Mouse (Mus musculus): ENCODE measurements around the gene Top2b.

Gene Top2b

DNA sequence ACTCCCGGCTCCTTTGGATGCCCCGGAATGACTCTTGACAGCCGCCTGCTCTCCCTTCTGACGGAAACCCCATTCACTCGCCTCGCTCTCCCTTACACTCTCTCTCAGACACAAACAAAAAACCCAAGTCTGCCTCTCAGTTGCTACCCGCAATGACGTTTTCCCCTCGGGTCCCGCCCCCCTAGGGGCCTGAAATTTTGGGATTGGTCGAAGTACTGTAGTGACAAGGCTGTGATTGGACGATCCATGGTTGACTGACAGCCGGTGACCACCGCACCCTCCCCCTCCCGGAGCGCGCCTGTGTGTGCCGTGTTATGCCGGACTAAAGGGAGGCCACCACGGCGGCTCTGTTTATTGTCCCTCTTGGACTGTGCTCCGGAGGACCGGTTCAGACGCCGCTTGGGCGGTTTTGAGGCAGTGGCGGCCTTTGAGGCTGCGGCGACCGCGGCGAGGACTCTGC, at the start of gene Top2b:
Gene Top2b (plus strand): TSS at position 302 of the 460 bp plus-strand sequence.
- peak; percentile 96 for DNase-seq

DNA sequence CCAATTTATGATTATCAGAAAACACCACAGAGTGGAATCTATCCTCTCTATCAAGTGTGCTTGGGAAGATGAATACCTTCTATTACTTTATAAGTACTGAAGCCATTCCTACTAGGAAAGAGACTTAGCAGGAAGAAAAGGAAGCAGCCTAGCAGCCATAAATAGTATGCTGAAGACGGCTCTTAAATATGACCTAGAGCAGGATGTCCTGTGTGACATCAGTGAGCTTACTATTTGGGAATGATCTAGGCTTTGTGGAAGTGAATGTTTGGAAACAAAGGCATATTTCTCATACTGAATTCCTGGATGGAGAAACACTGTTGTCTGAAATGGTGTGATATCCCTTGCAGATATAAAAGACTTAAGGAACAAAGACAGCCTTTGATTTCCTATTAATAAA, 48.3 kb upstream of the Top2b start:
- DNase-seq = no peak

DNA sequence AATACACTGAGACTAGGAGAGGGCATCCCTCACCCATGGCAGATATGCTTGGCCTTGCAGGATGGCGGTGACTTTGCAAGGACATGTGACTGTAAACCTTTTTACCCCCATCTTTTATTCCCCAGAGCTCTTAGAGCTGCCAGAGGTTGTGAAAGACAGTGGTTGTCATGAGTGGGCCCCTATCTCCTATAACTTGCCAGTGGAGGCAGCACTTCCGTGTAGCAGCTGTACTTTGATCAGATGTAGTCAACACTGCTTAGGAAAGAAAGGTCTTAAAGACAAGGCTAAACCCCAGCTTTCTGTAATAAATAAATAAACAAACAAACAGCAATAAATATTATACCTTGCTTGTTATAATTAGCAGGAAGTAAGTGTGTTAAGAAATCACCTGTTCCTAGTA, 45.2 kb upstream of the Top2b start:
- DNase-seq = no peak

DNA sequence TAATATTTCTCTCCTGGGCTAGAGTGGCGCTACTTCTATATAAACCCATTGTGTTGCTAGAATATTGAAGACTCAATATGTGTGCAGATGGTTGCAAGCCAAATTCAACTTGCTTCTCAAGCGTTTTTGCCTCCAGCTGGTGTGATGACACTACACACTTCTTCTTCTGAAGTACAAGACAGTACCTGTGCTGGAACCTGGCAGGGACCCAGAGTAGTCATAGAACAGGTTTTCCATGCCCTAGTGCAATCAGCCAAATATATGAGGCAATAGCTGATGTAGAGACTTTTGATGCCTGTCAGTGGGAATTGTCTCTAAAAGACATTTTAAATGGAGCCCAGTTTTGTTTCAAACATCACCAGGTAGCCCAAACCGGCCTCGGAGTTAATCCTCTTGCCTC, 40.6 kb upstream of the Top2b start:
- DNase-seq = no peak

DNA sequence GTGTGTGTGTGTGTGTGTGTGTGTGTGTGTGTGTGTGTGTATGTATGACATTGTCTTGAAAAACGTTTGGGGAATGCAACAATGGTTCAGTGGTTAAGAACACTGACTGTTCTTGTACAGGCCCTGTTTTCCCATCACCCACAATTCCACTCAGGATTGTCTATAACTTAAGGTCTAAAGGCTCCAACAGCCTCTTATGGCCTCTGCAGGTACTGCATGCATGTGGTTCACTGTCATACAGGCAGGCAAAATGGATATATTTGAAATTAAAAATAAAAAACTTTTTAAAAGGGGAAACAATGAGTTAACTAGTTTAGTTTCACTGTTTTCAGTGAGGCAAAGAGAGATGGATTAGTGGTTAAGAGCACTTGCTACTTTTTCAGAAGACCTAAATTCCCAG, 39.8 kb upstream of the Top2b start:
- DNase-seq = no peak

DNA sequence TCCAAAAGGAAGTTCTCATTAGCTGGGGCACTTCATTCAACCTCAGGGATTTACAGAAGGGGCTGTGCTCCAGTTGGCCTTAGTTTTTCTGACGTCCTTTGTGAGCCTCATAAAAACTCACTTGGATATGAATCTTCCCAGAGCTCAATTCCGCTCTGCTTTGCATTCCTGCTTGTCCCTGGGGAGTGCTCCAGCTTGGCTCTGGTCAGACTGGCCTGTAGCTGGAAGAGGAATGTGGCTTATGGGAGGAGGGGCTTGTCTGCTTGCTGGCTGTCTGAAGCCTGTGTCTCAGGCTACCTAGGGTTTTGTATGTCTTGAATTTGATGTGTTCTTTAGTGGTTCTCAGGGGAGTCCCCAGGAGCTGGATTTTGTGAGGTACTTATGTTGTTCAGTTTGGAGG, 36.4 kb upstream of the Top2b start:
- DNase-seq = no peak

DNA sequence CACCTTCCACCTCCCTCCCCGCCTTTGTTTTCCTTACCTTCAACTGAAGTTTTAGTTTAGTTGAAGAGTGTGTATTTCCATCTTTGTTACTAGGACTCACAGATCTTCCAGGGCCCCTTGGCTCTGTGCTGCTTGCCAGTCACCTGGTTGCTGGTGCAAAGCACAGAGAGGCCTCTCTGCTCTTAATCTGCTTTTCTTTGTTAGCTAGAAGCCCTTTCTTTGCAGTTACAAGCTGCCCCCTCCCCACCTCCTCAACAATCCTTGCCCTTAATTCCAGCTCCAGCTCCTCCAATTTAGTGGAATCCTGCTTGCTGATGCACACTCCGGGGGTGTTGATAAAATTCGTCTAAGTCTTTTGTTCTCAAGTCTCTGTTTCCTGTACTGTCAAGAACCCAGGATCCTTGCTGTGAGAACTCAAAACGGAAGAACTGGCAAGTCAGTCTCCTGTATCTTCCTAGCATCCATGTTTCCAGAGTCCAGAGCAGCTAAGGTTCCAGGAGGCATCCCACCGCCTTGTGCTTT, 36.0 kb upstream of the Top2b start:
- no peak for DNase-seq

DNA sequence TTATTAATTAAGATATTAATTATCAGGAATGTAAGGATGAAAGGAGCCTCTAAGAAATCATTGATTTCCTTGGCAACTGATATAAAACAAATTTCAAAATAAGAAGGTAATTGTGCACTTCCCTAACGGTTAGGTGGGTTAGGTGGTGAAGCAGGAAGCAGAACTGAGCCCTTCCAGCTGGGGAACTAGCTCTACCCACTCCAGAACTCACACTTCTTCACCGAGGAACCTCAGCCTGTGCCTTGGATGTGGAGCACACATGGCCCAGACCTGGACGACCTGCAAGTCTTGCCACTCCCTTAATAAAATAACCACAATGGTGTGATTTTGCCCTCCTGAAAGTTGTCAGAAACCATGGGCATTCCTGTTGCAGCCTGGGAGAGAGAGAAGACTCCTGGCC, 35.2 kb upstream of the Top2b start:
- DNase-seq = no peak

DNA sequence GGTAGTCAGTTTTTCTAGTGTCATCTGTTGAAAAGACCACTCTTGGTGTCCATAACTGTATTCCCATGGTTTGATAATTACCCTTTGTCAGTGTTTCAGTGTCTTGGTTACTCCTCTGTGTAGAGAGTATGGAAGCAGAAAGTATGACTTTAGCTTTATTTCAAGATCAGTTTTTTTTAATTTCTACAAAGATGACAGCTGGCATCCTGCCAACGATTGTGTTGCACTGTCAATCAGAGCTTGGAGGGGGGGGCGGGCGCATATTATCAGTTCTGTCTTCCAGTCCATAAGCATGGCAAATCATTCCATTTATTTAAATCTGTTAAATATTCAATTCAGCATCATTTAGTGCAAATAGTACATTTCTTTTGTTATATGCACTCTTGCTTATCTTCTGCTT, 30.7 kb upstream of the Top2b start:
- DNase-seq = peak; percentile 63

DNA sequence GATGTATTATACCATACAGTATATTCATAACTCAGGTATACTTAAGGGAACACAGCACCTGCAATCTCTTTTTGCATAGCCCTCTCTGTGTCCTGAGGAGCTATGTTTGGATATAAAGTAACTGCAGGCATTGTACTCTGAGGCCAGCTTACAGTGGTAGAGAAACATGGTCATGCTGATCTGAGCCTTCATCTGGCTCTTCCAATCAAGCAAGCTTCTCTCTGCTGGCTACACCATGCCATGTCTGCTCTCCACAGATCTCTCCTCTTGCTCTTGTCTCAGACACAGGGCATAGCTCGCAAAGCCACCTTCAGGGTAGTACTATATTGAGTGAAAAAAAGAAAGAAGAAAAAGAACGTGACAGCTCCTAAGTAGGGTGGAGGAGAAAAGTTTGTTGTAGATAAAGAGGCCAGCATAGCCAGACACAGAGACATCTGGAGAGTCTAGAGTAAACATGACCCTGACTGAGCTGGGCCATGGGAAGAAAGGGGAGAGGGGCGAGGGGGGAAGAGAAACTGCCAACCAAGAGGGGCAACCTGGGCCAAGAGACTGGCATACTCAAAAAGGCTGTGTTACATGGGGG, 29.1 kb upstream of the Top2b start:
- peak; percentile 47 for DNase-seq

DNA sequence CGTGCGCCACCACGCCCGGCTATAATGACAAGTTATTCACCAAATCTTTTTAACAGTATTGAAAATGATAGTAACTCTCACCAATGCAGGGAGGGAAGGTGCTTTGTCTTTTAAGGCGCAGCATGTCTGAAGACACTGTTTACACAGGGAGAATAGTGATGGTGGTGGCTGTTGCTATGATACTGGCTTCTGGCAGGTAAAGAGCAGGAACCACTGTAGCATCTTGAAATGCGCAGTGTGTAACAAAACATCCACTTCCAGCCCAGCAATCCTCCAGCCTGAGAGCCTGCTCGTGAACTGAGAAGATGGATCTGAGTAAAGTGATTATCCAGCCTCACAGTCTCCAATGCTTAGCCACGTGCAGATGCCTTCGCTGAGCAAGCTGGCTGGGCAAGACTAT, 17.5 kb upstream of the Top2b start:
- no peak for DNase-seq

DNA sequence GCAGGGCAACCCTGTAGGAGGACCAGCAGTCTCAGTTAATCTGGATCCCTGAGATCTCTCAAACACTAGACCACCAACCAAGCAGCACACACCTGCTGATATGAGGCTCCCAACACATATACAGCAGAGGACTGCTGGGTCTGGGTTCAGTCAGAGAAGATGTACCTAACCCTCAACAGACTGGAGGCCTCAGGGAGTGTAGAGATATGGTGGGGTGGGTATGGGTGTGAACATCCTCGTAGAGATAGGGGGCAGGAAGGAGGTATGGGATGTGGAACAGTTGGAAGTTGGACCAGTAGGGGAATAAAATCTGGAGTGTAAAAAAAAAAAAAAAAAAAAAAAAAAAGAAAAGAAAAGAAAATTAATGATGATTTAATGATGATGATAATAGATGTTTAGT, 5.3 kb upstream of the Top2b start:
- DNase-seq = no peak

DNA sequence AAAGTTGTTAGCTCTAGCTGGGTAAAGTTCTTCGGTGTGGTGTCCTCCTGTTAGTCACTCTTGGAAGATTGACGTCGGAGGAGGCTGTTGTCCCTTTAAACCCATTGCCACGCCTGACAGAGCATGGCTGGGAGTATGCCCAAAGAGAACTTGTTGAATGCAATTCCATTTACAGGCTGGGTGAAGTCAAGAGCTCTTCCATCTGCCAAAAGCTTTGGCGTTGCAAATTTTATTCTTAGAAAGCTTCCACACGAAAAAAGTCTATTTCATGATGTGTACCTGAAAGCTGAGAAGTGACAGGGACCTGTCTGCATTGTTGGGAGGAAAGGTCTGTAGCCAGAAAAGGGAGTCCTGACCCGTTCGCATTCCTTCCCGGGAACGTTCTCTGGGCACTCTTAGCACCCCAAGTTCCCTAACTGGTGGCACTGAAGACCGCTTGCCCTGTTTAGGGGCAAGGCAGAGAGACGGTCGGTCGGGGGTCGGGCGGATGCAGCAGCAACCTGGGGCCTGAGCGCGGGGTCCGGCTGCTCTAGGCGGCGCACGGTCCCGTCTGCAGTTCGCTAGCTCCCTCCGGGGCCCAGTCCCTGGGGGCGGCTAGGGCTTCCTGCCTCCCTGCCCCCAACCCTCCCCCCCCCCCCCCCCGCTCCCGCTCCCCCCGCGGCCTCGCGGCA, 683 bp upstream of the Top2b start:
- DNase-seq = peak; percentile 80

DNA sequence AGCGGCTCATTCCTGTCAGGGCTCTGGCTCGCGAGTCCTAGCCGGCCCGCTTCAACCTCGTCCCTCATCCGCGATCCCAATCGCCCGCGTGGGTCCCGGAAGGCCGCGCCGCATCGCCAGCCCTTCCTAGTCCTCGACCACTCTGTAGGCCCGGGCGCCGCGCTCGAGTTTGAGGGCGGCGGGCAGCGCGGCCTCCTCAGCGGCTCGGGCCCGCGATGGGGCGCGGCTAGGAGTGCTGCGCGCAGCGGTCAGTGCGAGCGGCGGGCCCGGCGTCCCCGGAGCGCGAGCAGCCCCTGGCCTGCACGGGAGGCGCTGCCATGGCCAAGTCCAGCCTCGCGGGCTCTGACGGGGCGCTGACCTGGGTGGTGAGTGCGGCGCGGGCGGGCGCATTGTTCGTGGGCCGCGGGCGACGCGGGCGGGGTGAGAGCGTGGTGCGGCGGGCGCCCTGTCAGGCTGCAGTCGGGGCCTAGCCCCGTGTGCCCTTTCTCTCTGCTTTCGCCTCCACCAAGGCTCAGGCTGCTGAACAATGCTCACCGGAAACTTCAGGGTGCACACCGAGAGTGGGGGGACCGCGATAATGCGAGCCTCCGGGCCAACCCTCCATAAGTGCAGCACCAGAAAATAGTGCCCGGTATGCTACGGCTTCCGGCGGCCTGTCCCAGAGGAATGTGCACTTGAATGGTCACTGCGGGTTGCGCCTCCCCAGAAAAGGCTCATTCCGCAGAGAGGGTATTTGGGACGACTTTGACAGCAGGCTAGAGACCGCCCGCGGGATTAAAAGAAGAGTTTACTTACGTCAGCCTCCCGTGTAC, 589 bp downstream of the Top2b start:
- peak; percentile 83 for DNase-seq

DNA sequence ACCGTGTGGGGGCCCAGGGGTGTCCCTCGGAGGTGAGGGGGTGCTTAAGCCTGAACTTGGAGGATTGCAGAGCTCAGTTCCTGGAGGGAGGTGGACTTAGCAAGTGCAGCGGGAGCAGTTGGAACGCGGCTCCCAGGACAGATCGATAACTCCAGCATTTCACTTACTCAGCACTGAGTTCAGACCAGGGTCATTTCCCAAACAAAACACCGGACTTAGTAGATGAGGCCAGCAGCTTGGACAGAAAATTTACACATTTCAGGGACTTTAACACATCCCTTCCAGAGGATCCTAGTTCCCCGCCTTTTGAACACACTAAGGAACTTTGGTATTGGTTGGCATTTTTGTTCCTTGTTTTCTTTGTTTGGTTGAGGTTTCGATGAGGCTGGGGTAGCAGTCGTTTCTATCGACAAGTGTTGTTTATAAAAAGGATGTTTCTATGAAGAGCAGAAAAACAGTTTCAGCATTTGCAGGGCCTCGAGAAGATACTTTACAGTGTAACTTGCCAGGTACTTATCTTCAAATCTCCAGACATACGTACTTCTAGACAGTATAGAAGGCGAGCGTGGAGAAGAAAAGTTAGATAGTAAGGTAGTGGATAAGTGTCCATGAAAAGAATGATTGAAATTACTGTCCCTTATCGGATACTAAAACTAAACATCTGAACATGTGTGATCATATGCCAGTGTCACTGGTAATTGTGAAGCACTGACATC, 1.4 kb downstream of the Top2b start:
- DNase-seq = no peak

DNA sequence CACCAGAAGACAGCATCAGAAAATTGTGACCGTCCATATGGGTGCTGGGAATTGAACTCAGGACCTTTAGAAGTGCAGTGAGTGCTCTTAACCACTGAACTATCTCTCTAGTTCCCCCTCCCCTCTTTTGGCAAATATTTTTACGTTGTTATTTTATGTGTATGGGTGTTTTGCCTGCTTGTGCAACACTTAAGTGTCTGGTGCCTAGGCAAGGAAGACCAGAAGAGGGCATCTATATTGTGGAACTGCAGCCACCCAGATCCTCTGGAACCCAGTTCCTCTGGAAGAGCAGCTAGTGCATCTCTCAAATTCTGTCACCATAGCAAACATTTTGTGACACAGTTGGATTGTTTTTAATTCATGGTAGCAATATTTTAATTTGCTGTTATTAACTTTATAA, 2.0 kb downstream of the Top2b start:
- no peak for DNase-seq

DNA sequence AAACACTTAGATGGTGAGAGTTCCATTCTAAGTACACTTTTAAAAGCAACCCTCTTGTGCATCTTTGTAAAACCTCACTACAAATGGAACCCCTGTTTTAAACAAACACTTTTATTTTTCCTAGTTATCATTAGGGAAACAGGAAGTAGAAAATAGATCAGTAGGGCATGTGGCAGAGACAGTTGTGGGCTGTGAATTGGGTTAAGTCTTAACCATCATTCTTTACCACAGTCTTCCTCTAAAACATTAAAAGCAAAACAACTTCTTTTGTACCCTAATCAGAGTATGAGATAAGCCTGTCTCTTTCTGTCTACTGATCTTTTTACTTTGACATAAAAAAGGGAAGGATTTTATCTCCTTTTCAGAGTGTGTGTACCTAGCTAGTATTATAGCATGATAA, 7.8 kb downstream of the Top2b start:
- DNase-seq = no peak

DNA sequence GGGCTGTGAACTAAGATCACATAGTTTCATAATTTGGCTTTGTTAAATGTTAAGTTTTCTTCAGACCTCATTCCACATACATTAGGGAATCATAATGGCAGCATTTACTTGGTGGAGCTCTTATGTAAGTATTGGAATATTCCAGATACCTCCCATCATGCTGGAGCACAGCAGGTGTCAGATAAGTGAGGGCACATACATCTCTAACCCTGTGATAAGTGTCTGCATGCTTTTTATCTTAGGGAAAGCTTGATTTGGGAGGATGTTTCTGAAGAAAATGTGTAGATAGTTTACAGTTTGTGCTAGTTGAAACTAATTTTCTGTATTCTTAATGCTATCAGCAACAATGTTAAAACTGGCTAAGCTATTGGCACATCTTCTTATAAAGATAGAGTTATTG, 8.2 kb downstream of the Top2b start:
- DNase-seq = no peak

DNA sequence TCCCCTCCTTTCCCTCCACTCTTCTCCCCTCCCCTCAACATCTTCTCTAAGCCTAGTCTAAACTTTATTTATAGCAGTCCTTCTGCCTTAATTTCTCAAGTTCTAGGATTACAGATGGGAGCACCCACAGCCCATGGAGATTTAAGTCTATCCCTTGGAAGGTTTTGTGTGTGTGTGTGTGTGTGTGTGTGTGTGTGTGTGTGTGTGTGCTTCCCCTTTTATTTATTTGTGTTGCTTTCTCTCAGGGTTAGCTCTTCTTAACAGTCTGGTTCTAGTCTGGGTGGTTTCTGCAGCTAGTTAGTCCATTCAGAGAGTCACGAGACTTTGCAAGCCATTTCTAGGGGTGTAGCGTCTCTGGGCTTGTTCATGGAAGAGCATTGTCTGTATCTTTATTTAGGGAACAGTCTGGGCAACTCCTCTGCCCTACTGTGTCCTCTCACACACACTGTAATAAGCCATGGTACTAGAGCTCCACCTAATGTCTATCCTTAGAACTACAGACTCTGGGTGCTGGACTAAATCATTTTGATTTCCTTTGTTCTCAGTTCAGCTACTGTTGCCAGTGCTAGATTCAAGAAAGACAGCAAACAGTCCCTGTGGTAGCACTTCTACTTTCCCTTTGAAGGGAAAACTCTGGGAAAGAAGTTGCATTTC, 15.1 kb downstream of the Top2b start:
- DNase-seq = peak; percentile 34

DNA sequence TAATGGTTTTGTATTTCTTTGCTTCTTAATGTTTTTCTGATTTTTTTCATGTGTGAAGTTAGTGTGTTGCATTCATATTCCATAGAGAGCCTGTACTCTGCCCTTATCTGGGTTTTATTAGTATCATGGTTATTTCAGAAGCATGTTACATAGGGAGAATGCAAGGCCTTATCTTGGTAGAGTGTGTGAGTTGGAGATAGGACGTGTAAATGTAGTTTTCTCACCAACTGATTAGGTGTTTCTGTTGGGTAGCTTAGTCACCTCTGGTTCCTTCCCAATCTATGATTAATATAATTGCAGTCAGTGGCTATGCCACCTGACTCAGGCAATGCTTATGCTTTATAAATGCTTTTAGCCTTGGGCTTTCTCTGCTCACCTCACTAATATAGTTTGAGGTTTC, 19.8 kb downstream of the Top2b start:
- no peak for DNase-seq

DNA sequence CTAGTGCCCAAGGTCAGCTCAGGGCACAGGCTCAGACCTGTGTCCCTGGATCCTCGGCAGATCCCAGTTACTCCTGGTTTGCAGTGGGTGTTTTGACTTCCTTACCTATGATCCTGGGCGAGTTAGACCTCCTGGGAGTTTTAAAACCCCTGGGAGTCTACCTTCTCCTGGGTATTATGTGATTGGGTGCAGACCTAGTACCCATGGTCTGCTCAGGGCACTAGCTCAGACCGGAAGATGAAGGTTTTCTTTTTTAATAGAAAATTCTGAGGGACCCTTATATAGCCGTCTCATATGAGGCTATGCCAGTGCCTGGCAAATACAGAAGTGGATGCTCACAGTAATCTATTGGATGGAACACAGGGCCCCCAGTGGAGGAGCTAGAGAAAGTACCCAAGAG, 40.2 kb downstream of the Top2b start:
- no peak for DNase-seq

DNA sequence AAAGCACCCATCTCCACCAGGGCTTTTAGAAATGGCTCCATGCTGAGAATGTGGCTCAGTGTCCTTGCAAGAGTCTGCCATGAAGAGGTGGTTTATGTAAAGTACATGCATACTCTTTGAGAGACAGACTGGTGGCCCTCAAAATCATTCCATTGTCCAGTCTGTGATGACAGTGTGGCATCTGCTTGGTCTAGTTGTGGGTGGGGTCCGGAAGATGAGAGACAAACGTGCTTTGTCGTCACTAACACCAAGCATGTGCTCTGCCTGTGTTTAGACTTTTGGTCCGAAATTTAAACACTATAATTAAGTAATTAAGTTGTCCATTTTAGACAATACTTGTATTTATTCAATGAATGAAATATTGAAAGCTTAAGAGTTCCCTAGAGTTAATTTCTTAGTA, 49.2 kb downstream of the Top2b start:
- no peak for DNase-seq

DNA sequence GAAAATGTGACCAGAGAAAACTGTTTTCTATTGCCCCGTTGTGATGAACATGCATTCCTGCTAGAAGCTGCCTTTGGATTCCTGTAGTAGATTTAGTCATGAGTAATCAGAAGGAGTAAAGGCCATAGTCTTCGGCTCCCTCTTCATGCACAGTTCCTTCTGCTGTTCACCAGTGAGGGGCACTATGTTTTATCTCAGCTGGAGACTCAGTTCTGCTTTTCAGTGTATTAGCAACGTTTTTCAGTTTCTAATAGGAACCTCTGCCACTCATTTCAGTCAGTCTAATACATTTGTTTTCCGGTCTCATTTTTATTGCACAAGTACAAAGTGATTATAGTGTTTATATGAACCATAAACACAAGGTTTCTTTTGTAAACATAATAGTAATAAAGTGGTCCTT, 62.6 kb downstream of the Top2b start:
- no peak for DNase-seq
